Mouse (Mus musculus): ENCODE data around the gene Ankrd13c. TPM values are rescaled to one million over a fixed set of nuclear protein-coding genes. Genes with fewer than 3 reads are reported as not detected.
"Not testable (repeated sequence)": the region's sequence is repeated elsewhere in the genome, so short reads cannot be mapped to it uniquely, and the experiment has no call there.

The Ankrd13c gene
- 46.2 to 63.5 TPM (median 50.8 TPM) in 3 replicates for total RNA-seq (2017)

- ATAC-seq (replicated peaks; ENCODE audit: insufficient number of reproducible peaks, low FRiP score, low TSS enrichment, poor library complexity, severe bottlenecking) = peak; percentile 96
Measured at GRCm38 (mm10) chr3:157946843-157947358, at the start of gene Ankrd13c. Gene Ankrd13c (plus strand): TSS chr3:157947239.

- no peak for ATAC-seq (replicated peaks; ENCODE audit: insufficient number of reproducible peaks, low FRiP score, low TSS enrichment, poor library complexity, severe bottlenecking)
Measured at GRCm38 (mm10) chr3:157897645-157898044, 49.4 kb upstream of the Ankrd13c start.

- no peak for ATAC-seq (replicated peaks; ENCODE audit: insufficient number of reproducible peaks, low FRiP score, low TSS enrichment, poor library complexity, severe bottlenecking)
Measured at GRCm38 (mm10) chr3:157899986-157900385, 47.1 kb upstream of the Ankrd13c start.

GRCm38 (mm10) chr3:157901721-157902120 lies 45.3 kb upstream of the Ankrd13c start:
- no peak for ATAC-seq (replicated peaks; ENCODE audit: insufficient number of reproducible peaks, low FRiP score, low TSS enrichment, poor library complexity, severe bottlenecking)

- no peak for ATAC-seq (replicated peaks; ENCODE audit: insufficient number of reproducible peaks, low FRiP score, low TSS enrichment, poor library complexity, severe bottlenecking)
Measured at GRCm38 (mm10) chr3:157908166-157908565, 38.9 kb upstream of the Ankrd13c start.

GRCm38 (mm10) chr3:157910262-157910661 lies 36.8 kb upstream of the Ankrd13c start:
- ATAC-seq (replicated peaks; ENCODE audit: insufficient number of reproducible peaks, low FRiP score, low TSS enrichment, poor library complexity, severe bottlenecking) = no peak

- no peak for ATAC-seq (replicated peaks; ENCODE audit: insufficient number of reproducible peaks, low FRiP score, low TSS enrichment, poor library complexity, severe bottlenecking)
Measured at GRCm38 (mm10) chr3:157912155-157912554, 34.9 kb upstream of the Ankrd13c start.

- ATAC-seq (replicated peaks; ENCODE audit: insufficient number of reproducible peaks, low FRiP score, low TSS enrichment, poor library complexity, severe bottlenecking) = no peak
Measured at GRCm38 (mm10) chr3:157916336-157916735, 30.7 kb upstream of the Ankrd13c start.

GRCm38 (mm10) chr3:157921376-157921775 lies 25.7 kb upstream of the Ankrd13c start:
- ATAC-seq (replicated peaks; ENCODE audit: insufficient number of reproducible peaks, low FRiP score, low TSS enrichment, poor library complexity, severe bottlenecking) = no peak

GRCm38 (mm10) chr3:157923268-157923835 lies 23.7 kb upstream of the Ankrd13c start:
- no peak for ATAC-seq (replicated peaks; ENCODE audit: insufficient number of reproducible peaks, low FRiP score, low TSS enrichment, poor library complexity, severe bottlenecking)

GRCm38 (mm10) chr3:157924692-157925328 lies 22.2 kb upstream of the Ankrd13c start, which contains the start of gene Cth:
Gene Cth (minus strand): TSS chr3:157925077.
- ATAC-seq (replicated peaks; ENCODE audit: insufficient number of reproducible peaks, low FRiP score, low TSS enrichment, poor library complexity, severe bottlenecking) = peak; percentile 82

- ATAC-seq (replicated peaks; ENCODE audit: insufficient number of reproducible peaks, low FRiP score, low TSS enrichment, poor library complexity, severe bottlenecking) = no peak
Measured at GRCm38 (mm10) chr3:157925706-157926510, 21.1 kb upstream of the Ankrd13c start.

GRCm38 (mm10) chr3:157926761-157927160 lies 20.3 kb upstream of the Ankrd13c start:
- no peak for ATAC-seq (replicated peaks; ENCODE audit: insufficient number of reproducible peaks, low FRiP score, low TSS enrichment, poor library complexity, severe bottlenecking)

GRCm38 (mm10) chr3:157928731-157929130 lies 18.3 kb upstream of the Ankrd13c start:
- no peak for ATAC-seq (replicated peaks; ENCODE audit: insufficient number of reproducible peaks, low FRiP score, low TSS enrichment, poor library complexity, severe bottlenecking)

GRCm38 (mm10) chr3:157929417-157929816 lies 17.6 kb upstream of the Ankrd13c start:
- no peak for ATAC-seq (replicated peaks; ENCODE audit: insufficient number of reproducible peaks, low FRiP score, low TSS enrichment, poor library complexity, severe bottlenecking)

GRCm38 (mm10) chr3:157931592-157931991 lies 15.4 kb upstream of the Ankrd13c start:
- ATAC-seq (replicated peaks; ENCODE audit: insufficient number of reproducible peaks, low FRiP score, low TSS enrichment, poor library complexity, severe bottlenecking) = no peak

- ATAC-seq (replicated peaks; ENCODE audit: insufficient number of reproducible peaks, low FRiP score, low TSS enrichment, poor library complexity, severe bottlenecking) = no peak
Measured at GRCm38 (mm10) chr3:157932074-157932473, 15.0 kb upstream of the Ankrd13c start.

GRCm38 (mm10) chr3:157933223-157933622 lies 13.8 kb upstream of the Ankrd13c start:
- not testable (repeated sequence) for ATAC-seq (replicated peaks; ENCODE audit: insufficient number of reproducible peaks, low FRiP score, low TSS enrichment, poor library complexity, severe bottlenecking)

- ATAC-seq (replicated peaks; ENCODE audit: insufficient number of reproducible peaks, low FRiP score, low TSS enrichment, poor library complexity, severe bottlenecking) = no peak
Measured at GRCm38 (mm10) chr3:157934301-157934823, 12.7 kb upstream of the Ankrd13c start.
